Mouse (Mus musculus): ENCODE data around the gene Arhgap6.

Gene Arhgap6

DNA sequence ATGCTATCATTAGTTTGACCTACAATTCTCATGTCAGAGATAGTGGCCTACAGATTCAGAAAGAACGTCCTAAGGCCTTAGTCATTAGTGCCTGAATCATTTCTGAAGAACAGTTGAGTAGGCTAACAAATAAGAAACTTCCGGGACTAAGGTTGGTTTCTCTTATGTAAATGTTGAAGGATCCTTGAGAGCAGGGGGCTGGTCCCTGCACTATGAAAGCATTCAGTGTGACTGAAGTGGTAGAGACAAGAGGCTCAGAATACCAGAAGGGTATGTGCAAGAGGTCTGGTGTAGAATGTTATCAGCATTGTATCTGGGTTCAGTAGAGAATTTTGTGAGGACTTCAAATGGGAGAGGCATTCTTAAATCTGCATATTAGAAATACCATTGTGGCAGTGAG lies 185.5 kb downstream of the Arhgap6 start:
- DNase-seq (ENCODE audit: low read depth) = no peak

DNA sequence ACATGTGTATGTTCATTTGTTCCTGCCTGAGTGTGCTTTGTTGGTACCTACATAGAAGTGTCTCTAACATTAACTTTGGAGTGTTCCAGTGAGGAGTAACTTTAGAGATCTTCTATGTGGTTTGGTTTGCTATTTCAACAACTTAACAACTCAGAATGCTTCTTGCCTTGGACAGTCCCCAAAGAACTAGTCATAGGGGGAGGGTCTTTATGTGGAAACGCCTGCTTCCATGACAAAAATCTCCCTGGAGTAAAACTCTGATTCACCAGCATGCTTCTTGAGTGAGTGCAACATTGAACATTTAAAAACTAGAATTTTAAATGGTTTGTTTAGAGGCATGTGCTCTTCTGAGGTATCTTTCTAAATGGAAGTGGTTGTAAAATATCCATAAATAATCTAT lies 212.2 kb downstream of the Arhgap6 start:
- DNase-seq (ENCODE audit: low read depth) = no peak

DNA sequence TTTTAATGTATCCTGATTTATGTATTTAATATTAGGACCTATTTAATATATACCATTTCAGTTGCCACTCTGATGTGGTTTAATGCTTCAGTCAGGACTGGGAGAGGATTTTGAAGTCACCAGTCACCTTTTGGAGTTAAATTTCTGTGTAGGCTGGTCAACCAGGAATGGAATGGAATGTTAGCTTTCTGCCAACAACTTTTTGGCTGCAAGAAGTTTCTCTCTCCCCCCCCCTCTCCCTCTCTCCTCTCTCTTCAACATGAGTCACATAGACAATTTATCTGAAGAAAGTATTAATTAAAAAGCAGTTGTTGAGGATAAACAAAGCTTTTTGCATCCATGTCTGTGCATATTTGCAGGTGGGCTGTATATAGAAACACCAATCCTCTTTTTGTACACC lies 217.8 kb downstream of the Arhgap6 start:
- DNase-seq (ENCODE audit: low read depth) = no peak

DNA sequence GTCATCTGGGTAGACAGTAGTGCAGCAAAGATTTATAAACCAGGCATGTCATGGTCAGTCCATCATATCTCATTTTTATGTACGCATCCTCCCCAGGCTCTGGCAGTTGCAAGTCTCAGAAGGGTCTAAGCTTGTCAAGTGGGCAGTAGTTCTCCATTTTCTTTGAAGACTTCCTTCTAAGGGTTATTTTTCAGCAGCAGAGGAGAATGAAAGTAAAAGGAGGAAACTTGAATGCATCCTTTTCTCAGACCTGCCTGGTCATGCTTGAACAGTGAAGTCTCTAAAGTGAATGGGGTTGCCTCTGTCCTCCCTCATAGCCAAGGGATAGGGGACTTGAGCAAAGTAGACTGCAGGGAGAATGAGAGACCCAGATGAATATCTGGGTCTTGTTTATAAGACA lies 239.5 kb downstream of the Arhgap6 start:
- DNase-seq (ENCODE audit: low read depth) = no peak

DNA sequence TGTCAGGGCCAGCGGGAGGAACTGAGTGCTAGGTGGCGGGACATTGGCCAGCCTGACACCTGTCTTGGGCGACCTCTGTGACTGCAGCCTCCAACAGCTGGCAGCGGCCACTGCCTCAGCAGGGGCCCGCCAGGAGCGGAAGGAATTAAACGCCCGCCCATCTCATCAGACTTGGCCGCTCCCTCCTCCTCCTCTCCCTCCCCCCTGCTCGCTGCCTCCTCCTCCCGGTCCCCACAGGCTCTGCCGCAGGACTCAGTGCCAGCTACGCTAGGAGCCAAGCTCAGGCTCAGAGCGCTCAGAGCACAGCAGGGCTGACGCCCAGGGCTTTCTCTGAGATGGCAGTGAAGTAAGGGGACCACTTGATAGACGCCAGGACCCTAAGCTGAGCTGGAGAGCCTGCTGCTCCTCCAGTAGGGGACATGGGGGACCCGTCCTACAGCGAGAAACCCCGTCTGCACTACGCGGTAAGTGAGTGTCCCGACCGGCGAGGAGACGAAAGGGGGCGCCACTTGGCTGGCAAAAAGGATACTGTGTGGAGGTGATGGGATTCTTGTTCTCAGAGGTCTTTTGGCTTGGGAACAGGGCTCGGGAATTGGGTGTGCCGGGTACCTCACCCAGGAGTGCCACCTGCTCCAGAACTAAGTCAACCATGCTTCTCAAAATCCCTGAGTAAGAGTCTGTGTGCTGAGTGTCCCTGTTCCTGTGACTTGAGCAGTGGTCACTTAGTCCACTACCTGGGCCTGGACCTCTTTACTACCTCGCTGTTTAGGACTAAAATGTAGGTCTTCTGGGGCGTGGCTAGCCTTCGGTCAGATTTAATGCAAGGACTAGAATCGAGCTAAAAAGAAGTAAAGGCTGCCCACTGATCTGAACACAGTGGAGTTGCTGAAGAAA lies 241.8 kb downstream of the Arhgap6 start:
- DNase-seq (ENCODE audit: low read depth) = peak; percentile 25

DNA sequence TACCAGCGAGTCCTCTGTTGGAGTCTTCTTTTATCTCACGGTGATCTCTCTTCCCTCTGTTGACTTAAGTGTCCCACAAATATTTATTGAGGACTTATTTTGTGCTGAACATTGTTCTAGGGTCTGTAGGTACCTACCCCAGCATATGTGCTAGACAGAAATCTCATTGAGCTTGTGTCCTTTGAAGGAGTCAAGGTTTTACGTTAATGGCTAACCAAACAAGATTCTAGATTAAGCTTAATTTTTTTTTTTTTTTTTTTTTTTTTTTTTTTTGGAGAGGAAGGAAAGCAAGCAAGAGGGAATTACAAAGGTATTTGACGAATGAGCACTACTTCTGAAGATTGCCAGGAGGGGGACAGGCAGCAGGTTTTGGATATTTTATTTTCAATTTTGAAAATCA lies 242.5 kb downstream of the Arhgap6 start:
- DNase-seq (ENCODE audit: low read depth) = no peak

DNA sequence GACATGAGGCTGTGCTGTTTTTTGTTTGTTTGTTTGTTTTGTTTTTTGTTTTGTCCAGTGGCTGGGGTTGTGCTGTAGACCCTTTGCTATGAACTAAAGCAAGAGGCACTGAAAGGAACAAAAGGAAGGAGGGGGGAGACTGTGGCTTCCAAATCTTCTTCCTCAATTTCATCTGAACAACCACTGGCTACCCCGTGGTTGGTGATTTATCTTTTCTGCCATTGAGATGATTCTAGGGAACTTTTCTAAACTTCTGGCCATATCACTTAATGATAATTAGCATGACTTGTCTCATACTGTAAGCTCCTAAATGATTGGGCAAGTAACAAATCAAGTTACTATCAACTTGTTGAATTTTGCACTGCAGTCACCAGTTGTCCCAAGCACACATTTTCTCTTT lies 249.0 kb downstream of the Arhgap6 start:
- no peak for DNase-seq (ENCODE audit: low read depth)

DNA sequence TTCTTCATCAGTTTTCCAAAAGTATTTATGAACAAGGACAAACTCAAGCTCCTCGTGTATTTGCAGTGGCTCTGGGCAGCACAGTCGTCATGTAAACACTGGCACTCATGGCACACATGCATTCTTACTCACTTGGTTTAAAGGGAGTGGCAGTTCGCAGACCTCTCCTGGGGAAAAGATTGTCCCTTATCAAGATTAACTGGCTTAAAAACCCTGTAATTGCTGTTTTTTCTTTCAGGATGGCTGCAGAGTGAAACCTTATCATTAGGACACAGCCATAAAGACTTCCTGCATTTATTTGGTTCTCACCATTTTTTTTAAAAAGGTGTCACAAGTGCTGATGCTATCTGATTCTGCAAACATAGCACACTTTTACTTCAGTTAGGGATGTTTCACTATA lies 252.7 kb downstream of the Arhgap6 start:
- no peak for DNase-seq (ENCODE audit: low read depth)

DNA sequence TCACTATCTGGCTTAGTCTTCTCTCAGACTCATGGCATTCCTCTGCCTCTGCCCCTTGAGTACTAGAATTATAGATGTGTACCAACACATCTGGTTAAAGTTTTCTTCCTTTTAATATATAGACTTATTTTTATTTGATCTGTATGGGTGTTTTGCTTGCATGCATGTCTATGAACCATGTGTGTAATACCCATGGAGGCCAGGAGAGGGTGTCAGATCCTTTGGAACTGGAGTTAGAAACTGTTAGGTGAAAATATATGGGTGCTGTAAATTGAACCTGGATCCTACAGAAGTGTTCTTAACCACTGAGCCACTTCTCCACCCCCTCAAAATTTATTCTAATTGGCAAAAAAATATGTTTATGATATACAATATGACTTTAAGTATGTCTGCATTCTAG lies 254.7 kb downstream of the Arhgap6 start:
- DNase-seq (ENCODE audit: low read depth) = no peak

DNA sequence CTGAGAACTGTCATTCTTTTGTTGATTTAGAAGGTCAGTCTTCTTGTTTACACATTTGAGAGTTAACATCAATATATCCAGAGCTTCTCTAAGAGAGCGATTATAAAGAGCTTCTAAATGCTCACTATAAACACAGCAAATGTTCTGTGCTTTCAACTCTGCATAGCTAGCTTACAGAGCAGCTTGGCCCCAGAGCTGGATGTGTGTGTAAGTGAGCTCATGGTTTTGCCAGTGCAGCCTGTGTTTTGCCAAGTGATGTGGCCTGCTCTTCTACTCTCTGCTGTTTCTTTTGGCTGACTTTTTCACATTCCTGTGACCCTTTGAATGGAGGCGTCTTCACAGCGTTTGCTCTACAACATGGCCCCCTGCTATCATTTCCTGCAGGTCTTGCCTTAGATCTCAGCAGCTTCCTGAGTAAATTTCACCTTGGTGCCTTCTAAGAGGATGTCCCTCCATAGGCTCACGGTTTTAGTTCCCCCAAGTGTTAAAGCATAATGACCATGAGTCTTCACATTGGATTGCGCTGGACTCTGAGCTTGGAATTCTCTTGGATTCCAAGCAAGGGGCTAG lies 259.1 kb downstream of the Arhgap6 start:
- DNase-seq (ENCODE audit: low read depth) = no peak

DNA sequence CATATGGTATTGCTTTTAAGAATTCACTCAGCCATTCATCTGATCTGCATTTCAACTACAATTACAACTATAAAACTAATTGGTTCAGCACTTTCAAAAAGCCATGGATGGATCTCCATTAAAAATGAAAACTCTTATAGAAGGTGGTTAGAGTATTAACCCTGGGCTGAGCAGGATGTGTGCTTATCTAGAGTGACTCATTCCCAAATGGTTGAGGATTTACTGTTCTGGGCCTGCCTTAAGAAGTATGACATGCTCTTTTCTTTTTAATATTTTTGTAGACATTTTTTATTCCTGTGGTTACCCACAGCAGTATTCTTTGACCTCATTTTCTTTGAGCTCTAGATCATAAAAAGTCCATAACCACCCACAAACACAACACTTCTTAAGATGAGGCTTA lies 267.7 kb downstream of the Arhgap6 start:
- no peak for DNase-seq (ENCODE audit: low read depth)

DNA sequence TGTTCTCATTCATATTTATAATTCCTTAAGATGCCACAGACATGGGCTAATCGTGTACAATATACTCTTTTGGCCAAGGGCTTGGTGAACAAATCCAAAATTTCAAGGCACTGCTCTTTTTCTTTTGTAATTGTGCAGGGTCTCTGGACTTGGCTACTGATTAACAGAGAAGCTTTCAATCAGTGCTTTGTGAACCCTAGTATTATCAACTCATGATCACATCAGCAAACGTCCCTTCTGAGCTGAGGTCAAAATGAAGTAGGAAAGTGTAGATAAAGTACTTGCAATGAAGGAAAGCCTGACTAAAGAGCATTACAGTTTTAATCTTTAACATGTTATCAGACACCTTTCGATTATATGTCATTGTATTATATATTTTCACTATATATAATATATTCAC lies 270.4 kb downstream of the Arhgap6 start:
- DNase-seq (ENCODE audit: low read depth) = no peak

DNA sequence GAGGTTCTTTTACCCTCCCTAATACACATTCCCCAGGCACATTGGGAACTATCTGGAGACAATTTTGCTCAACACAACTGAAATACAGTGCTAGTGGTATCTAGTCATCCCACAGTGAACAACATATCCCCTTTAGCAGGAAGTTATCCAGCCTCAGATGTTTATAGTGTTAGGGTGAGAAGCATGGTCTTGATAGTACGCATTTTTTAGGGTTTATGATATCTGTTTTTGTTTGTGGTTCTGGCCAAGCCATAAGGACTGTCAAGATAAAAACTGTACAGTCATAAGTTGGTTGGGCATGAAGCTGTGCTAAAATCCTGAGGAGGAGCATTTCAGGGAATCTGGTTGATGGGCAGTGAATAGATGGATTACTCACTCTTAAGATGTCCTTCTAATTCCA lies 271.0 kb downstream of the Arhgap6 start:
- DNase-seq (ENCODE audit: low read depth) = no peak

DNA sequence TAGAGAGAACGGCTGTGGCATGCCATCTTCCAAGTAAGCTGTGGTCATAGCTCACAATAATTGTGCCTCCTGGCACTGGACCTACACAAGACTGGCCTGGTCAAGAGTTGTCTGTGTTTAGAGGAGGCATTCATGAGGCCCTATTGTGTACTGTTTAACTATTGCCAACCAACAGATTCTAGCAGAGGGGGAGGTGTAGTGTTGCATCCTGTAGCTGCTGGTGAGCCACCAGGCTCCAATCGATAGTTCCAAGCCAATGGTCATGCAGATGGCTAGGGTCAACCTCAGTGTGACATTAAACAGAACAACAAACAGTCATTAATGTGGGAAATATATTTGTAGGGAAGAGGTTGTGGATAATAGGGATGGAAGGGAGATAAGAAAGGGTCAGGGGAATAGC lies 280.1 kb downstream of the Arhgap6 start:
- no peak for DNase-seq (ENCODE audit: low read depth)

DNA sequence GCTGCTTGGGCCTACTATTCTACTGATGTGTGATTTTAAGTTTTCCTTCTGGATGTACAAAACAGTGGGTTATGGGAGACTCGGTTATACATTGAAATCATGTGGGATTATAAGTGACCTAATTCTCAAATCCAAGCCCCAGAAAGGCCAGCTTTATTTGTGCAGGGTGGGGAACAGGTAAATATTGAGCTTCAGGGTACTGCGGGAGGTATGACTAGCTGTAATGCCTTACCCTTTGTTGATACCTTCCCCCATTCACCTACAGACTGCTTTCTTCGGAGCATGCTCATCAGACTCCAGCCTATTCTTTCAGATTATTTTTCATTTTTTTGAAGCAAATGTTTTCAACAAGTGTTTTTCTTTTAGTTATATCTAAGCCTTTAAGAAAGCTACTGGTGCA lies 286.7 kb downstream of the Arhgap6 start:
- DNase-seq (ENCODE audit: low read depth) = no peak

DNA sequence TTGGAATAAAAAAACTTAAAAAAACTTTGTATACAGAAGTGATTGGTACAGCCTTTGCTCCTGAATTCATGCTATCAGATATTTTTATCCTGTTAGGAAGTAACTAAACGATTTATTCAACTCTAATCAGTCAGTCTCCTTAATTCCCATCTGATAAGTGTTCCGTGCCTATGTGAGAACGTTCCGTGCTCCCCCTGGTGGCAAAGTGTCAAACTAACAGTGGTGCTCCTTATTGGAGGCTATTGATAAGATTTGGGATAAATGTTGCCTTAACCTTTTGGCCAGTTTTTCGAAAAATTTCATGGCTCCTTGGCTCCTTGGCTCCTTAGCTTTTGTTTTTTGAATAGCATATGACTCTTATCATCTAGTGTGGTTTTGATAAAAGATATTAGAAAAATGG lies 291.0 kb downstream of the Arhgap6 start:
- DNase-seq (ENCODE audit: low read depth) = peak; percentile 51

DNA sequence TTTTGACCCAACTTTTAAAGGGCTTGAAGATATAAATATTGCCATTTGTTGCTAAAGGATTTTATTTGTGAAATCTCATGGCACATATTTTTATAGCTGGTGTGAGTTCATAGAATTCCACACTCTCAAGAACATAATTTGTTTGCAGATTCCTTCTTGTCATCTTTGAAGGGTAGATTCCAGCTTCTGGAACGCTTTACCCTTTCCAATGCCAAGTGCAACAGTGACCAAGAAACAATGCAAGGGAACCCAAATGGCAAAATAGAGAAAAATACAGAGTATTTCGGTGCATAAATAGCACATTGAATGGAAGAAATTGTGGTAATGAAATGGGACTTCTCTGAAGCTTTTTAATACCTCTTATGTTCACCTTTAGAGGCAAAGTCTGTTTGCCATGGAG lies 294.3 kb downstream of the Arhgap6 start:
- DNase-seq (ENCODE audit: low read depth) = no peak

DNA sequence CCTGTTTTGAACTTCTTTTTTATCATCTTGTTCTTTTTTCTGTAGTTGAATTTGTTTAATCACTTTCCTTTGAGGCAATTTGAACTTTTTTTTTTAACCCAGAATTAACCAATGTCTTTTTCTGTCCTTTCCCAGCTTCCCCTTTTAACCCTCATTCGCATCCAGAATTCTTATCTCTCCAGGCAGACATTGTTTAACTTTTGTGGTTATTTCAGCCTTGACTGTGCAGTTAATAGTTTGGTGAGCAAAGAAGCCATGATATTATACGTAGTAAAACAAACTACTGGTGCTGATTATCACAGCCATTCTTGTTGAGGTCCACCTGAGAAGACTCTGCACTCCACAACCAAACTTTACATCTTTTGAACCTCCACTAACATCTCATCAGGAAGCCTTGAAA lies 299.7 kb downstream of the Arhgap6 start:
- DNase-seq (ENCODE audit: low read depth) = no peak

DNA sequence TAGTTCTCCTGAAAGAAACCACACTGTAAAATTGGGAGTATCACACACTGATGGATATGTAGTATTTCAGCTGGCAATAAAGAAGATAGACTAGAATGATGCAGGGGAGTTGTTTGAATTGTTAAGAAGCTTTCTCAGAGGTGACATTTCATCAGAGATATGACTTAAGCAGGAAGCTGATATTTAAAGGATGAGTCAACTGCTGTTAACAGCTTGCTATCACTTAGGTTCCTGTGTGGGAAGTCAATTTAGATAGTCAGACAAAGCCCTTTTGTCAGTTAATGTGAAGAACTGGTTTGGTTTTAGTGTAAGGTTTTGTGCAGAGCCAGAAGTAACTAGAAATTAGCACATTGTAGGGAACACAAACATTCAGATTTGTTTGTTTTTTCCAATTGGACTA lies 300.7 kb downstream of the Arhgap6 start:
- no peak for DNase-seq (ENCODE audit: low read depth)

DNA sequence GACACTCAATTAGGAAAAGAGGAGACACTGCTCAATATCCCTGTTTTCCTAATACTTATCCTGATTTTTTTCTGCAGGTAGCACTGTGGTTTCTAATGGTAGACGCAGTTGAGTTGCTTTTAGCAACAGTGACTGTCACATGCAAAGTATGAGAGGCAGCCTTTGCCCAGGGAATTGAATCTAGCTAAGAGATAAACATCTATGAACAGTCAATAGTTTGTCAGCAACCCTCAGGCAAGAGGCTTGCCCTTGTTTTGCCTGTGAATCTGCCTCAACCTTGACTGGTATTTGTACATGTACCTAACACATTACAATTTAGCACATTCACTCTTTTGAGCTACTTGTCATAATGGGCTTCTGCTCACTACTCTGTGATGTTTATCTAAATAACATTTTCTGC lies 307.8 kb downstream of the Arhgap6 start:
- DNase-seq (ENCODE audit: low read depth) = no peak

DNA sequence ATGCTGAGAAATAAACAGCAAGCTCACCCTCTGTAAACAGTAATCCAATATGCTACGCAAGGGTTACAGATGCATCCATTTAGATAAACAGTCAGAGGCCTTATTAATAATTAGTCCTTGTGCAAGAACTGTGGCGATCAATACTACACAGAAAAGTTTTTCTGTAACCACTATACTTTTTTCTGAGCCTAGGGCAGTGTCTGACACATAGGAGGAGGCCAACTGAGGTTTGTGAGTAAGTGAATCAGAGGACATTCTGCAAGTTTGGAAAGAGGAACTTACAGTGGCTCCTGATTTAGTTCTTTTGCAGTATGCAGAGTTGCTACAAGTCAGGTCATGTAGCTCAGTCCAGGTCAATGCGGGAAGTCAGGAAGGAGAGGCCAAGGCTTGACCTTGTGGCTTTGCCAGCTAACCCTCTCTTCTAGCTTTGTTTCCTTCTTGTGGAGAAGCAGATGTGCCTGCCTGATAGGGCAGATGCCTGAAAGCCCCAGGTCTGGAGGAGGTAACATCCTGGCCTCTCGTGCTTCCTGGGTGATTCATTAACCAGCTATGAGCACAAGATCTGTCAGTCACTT lies 311.2 kb downstream of the Arhgap6 start:
- no peak for DNase-seq (ENCODE audit: low read depth)

DNA sequence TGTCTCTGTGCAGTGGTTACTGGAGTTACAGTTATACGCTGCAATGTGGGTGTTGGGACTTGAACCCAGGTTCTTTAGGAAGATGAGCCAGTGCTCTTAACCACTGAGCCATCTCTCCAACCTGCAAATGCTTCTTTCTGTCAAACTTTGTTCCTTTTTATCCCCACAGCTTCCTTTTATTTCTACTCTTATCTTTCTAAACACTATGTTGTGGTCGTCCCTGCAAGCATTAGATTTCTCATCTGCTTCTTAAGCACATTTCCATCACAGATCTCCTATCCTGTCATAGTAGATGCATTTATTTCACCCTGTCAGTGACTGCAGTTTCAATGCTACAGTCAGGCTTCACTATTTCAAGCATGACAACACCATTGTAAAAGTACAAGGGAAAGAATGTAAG lies 312.5 kb downstream of the Arhgap6 start:
- DNase-seq (ENCODE audit: low read depth) = no peak

DNA sequence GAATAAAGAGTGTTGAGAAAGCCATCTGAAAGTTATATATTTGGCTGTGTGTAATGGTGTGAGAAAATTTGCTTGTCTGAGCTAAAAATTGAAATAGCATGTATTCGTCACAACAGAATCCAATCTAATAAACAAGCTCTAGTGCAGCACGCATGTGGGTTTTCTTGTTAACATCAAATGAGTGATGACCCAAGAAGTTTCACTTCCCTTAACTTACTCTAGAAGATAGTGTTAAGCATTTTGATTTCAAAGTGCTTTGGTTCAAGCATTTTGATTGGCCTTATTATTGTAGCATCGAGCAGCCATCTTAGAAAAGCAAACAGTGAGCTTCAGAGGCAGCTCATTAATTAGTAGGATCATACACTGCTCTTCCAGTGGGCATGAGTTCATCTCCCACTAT lies 315.1 kb downstream of the Arhgap6 start:
- no peak for DNase-seq (ENCODE audit: low read depth)

DNA sequence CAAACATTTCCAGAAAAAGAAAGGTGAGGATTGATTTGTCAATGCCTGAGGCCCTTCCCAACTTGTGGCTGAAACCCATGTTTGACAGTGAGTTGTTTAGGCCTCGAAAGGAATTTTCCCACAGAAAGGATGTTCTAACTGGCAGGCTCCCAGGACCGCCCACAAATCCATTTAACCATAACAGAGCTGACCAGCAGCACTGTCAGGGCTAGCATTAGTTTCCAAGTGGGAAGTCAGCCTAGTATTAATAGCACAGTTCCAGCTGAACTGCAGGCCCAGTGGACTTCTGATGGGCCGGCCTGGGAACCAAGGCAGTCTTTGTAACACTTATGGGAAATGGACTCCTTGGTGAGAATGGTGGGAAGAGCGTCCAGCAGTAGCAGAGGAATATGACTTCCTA lies 317.8 kb downstream of the Arhgap6 start:
- DNase-seq (ENCODE audit: low read depth) = no peak
